Mouse (Mus musculus): ENCODE data around the gene Ttc6.

Gene Ttc6

GRCm38 (mm10) chr12:57563909-57564308 is at the start of gene Ttc6:
Gene Ttc6 (plus strand): TSS chr12:57564113.
- no peak for DNase-seq (ENCODE audit: low read depth)

GRCm38 (mm10) chr12:57514552-57514951 is 49.4 kb upstream of the Ttc6 start:
- DNase-seq (ENCODE audit: low read depth) = no peak

GRCm38 (mm10) chr12:57515702-57516377 is 48.1 kb upstream of the Ttc6 start:
- DNase-seq (ENCODE audit: low read depth) = no peak

- DNase-seq (ENCODE audit: low read depth) = peak; percentile 42
Observed at GRCm38 (mm10) chr12:57528335-57528734, 35.6 kb upstream of the Ttc6 start.

- no peak for DNase-seq (ENCODE audit: low read depth)
Observed at GRCm38 (mm10) chr12:57530474-57530873, 33.4 kb upstream of the Ttc6 start.

- no peak for DNase-seq (ENCODE audit: low read depth)
Observed at GRCm38 (mm10) chr12:57534517-57534878, 29.4 kb upstream of the Ttc6 start.

- no peak for DNase-seq (ENCODE audit: low read depth)
Observed at GRCm38 (mm10) chr12:57534879-57535611, 28.9 kb upstream of the Ttc6 start.

- DNase-seq (ENCODE audit: low read depth) = no peak
Observed at GRCm38 (mm10) chr12:57536056-57536908, 27.6 kb upstream of the Ttc6 start.

- no peak for DNase-seq (ENCODE audit: low read depth)
Observed at GRCm38 (mm10) chr12:57536909-57537670, 26.8 kb upstream of the Ttc6 start.

GRCm38 (mm10) chr12:57537791-57538587 is 25.9 kb upstream of the Ttc6 start:
- DNase-seq (ENCODE audit: low read depth) = no peak

GRCm38 (mm10) chr12:57538588-57539550 is 25.0 kb upstream of the Ttc6 start:
- DNase-seq (ENCODE audit: low read depth) = no peak

- no peak for DNase-seq (ENCODE audit: low read depth)
Observed at GRCm38 (mm10) chr12:57539551-57539985, 24.3 kb upstream of the Ttc6 start.

GRCm38 (mm10) chr12:57541118-57541517 is 22.8 kb upstream of the Ttc6 start:
- DNase-seq (ENCODE audit: low read depth) = no peak

GRCm38 (mm10) chr12:57541931-57542745 is 21.8 kb upstream of the Ttc6 start:
- DNase-seq (ENCODE audit: low read depth) = no peak

- DNase-seq (ENCODE audit: low read depth) = no peak
Observed at GRCm38 (mm10) chr12:57542746-57543626, 20.9 kb upstream of the Ttc6 start.

GRCm38 (mm10) chr12:57543627-57543991 is 20.3 kb upstream of the Ttc6 start:
- no peak for DNase-seq (ENCODE audit: low read depth)

- DNase-seq (ENCODE audit: low read depth) = peak; percentile 90
Observed at GRCm38 (mm10) chr12:57544641-57545370, 19.1 kb upstream of the Ttc6 start.

Data from 416B (cell line).